Mouse (Mus musculus) heart, adult 2 months (tissue): ENCODE measurements around the gene Drd1.

ENCODE experiments used
- CTCF ChIP-seq: fragments of 200-600 bp; IDR thresholded peaks from 2 replicates; pipeline ENCODE4 v1.8.1; 2022; ENCODE audit warnings: antibody characterized with exemption, mild to moderate bottlenecking, moderate library complexity
- EP300 ChIP-seq: fragments of 200-500 bp; IDR thresholded peaks from 2 replicates; pipeline ENCODE4 v1.6.1; 2011; ENCODE audit warnings: low read depth, low read length, control low read depth; ENCODE audit not compliant: insufficient read depth
- POLR2A ChIP-seq: fragments of 200-500 bp; IDR thresholded peaks from 2 replicates; pipeline ENCODE4 v1.6.1; 2011; ENCODE audit warnings: mild to moderate bottlenecking, low read depth, low read length, control low read depth; ENCODE audit not compliant: insufficient read depth

DNA sequence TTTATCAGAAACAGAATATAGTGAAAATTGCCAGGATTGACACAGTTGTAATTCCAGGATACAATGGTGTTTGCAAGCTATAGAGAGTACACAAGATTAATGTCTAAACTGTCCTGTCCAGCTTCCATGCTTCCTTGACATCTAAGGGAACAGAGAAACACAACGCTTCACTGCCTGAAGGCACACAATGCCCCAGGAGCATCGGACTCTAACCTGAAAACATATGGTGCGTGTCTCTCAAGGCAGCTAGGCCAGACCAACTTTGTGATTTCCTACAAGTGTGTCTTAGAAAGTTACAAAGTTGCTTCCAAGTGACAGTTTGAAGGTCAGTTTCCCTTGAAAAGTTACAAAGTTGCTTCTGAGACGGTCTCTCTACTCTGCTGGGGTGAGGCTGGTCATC lies 41.7 kb upstream of the Drd1 start:
- TF ChIP-seq EP300 (no peak), CTCF (no peak), POLR2A (no peak)
